Mouse (Mus musculus): Measurements from ENCODE around the gene Camk1d. TPM values are rescaled to one million over a fixed set of nuclear protein-coding genes. Genes with fewer than 3 reads are reported as not detected.

Camk1d gene
- total RNA-seq, 2 experiments from 2014 or later, result 4.3 to 7.5 TPM

- intact Hi-C loops (cut with DNase I), result no loop called here
These were observed 200.7 kb downstream of the Camk1d start for GRCm38 (mm10) chr2:5513621-5514020.

GRCm38 (mm10) chr2:5510042-5510441, 204.3 kb downstream of the Camk1d start:
- intact Hi-C loops (cut with DNase I), result no loop called here
- DNase-seq, result no peak

More at GRCm38 (mm10) chr2:5513621-5514020, 200.7 kb downstream of the Camk1d start:
- DNase-seq, result no peak

GRCm38 (mm10) chr2:5499620-5500019, 214.7 kb downstream of the Camk1d start:
- intact Hi-C loops (cut with DNase I), result loop anchor here (5.0 kb wide), 1 partner anchor 37 kb away; no protein-coding TSS in a partner anchor
- DNase-seq, result peak; percentile 24 to 29

DNA sequence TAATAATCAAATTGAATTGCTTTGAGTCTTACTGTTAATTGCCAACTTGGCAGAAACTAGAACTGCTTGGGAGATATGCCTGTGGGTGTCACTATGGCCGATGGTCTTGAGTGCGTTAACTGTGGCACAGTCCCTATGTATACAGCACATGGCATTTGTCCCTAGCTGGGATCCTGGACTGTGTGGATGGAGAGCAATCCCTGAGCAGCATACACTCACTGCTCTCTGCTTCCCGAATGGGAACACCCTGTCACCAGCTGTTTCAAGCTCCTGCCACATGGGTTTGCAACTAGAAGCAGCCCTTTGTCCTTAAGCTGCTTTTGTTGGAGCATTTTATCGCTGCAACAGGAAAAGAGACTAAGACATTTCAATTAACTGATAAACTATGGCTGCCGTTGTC, 224.4 kb downstream of the Camk1d start:
- peak; percentile 3 to 19 for DNase-seq

GRCm38 (mm10) chr2:5487344-5487743, 227.0 kb downstream of the Camk1d start:
- intact Hi-C loops (cut with DNase I), result no loop called here
- DNase-seq, result no peak

More for the DNA sequence above, 224.4 kb downstream of the Camk1d start:
- intact Hi-C loops (cut with DNase I), result no loop called here

- intact Hi-C loops (cut with DNase I), result no loop called here
- no peak for DNase-seq
These were observed 227.7 kb downstream of the Camk1d start for GRCm38 (mm10) chr2:5486663-5487062.

DNA sequence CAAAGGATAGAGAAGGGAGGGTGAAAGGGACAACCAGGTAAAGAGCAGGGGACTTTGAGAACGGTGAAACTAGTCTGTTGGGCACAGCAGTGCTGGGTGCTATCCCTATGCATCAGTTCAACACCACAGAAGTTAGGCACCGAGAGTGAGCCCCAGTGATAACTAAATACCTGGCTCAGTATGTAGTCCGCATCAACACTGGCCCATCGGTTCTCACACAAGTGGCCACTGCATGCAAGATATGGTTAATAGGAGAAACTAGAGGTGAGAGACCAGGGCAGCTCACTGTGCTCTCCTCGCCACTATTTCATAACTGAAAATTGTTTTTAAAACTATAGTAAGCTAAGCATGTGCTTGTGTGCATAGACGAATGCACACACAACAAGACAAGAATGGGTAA, 228.5 kb downstream of the Camk1d start:
- DNase-seq, result no peak
- intact Hi-C loops (cut with DNase I), result no loop called here

DNA sequence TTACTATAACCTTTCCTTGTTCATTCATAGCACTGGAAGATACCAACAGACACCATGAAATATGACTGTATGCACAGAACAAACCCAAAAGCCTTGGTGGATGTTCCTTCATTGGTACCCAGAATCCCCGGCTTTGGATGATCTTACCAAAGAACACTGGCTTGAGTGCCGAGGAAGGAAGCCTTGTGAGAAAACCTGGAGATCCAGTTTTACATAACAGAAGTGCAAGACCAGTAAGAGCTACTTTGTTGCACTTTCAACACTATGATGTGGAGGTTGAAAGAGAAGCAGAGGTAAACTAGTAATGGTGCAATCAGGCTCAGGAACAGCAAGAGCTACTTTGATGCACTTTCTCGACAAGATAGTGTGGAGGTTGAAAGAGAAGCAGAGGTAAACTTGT, 234.4 kb downstream of the Camk1d start:
- DNase-seq, result no peak
- intact Hi-C loops (cut with DNase I), result no loop called here

GRCm38 (mm10) chr2:5478709-5479108, 235.6 kb downstream of the Camk1d start:
- intact Hi-C loops (cut with DNase I), result no loop called here
- no peak for DNase-seq

GRCm38 (mm10) chr2:5478256-5478655, 236.1 kb downstream of the Camk1d start:
- no peak for DNase-seq
- intact Hi-C loops (cut with DNase I), result no loop called here

- intact Hi-C loops (cut with DNase I), result no loop called here
- DNase-seq, result no peak
These were observed 236.8 kb downstream of the Camk1d start for GRCm38 (mm10) chr2:5477525-5477924.

- no peak for DNase-seq
- intact Hi-C loops (cut with DNase I), result no loop called here
These were observed 244.9 kb downstream of the Camk1d start for GRCm38 (mm10) chr2:5469366-5469941.

DNA sequence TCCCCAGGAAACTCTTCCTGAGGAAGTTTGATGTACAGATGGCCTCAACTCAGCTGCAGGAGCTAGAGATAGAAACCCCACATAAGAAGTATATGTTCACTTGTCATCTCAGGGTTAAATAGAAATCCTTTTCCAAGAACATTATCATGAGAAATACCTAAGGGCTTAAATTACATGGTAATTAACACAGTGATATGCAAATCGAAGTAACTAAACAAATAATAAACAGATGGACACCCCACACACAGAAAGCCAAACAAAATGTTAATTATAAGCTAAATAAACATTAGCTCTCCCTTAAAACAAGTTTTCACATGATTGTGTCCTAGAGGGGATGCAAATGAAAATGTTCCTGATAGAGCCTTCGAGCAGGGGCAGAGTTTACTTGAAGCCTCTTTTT, 246.8 kb downstream of the Camk1d start:
- intact Hi-C loops (cut with DNase I), result no loop called here

GRCm38 (mm10) chr2:5458671-5459235, 255.6 kb downstream of the Camk1d start:
- no peak for DNase-seq
- intact Hi-C loops (cut with DNase I), result loop anchor here (10.0 kb wide), 1 partner anchor 256 kb away; the partner anchor contains the start of gene Camk1d

More for the DNA sequence above, 246.8 kb downstream of the Camk1d start:
- no peak for DNase-seq

DNA sequence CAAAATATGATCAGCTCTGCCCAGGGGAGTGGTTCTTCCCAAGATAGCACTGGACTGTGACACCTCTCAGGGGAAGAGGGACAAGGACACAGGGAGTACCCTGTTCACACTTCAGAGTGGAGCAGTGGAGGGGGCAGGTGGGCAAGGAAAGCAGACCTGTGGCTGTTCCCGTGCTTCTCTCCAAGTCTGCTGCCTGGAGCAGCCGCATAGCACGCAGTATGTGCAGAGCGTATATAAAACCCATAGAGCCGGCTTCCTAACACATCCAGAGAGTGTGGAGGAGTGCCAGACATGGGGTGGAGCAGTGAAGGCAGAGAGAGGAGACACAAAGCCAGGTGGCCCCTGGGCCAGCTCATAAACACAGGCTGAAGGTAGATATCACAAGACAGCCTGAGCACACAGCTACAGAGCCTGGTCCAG, 256.2 kb downstream of the Camk1d start:
- peak; percentile 52 to 62 for DNase-seq
- intact Hi-C loops (cut with DNase I), result loop anchor here (10.0 kb wide), 1 partner anchor 257 kb away; the partner anchor contains the start of gene Camk1d

- peak; percentile 58 to 76 for DNase-seq
- intact Hi-C loops (cut with DNase I), result loop anchor here (10.0 kb wide), 1 partner anchor 259 kb away; the partner anchor contains the start of gene Camk1d
These were observed 258.2 kb downstream of the Camk1d start for GRCm38 (mm10) chr2:5456108-5456507.

DNA sequence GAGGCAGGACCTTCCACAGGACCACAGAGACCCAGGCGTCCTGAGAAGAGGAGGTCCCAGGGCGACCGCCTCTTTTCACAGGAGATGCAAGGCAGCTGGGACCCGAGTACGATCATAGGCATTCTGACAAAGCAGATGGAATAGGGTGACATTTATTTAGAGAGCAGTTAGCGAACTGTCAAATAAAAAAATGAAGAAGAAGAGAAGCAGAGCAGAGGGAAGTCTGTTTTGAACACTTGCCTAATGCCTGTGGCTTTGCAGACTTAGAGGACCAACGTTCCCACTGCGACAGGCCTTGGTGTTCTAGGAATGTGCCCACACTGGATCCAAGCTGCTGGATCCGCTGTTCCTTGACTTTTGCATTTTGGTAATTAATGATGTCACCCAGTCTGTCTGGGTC, 259.5 kb downstream of the Camk1d start:
- intact Hi-C loops (cut with DNase I), result loop anchor here (10.0 kb wide), 1 partner anchor 260 kb away; the partner anchor contains the start of gene Camk1d
- peak in 1 of 2 experiments; percentile 11 for DNase-seq

DNA sequence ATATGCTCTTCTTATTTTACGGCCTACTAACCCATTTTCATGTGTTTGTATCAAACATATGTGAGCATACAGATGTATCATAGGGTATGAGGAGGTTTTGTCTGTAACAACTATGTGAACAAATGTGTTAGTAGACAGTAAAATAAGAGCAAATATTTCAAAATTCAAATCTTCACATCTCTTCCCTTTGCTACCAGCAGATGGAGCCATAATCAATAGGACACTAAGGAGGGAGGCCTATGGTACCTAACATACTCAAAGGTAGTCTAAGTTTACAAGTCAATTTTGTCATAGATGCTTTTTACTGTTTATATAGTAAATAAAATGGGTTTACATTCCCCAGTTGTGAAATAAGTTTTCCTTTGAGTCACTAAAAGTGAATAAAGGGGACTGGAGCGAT, 262.7 kb downstream of the Camk1d start:
- intact Hi-C loops (cut with DNase I), result loop anchor here (1.0 to 10.0 kb wide), 2 partner anchors 263 to 319 kb away; partner anchors contain the start of gene Camk1d
- peak; percentile 35 to 63 for DNase-seq

DNA sequence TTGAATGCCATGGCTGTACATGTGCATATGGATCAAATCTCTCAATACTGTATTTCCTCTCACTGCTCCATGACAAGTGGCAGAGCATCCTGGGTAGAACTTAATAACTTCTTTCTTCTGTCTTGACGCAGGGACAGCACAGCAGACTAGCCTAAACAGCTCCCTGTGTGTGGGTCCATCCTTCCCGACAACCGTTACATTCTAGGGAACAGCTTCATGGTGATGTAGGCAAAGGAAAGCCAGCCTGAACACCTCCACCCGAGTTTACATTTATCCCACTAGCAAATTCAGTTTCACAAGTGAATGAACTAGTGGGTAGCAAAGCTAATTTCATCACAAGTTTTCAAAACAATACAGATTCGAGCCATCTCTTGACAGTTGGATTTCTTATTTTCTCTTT, 269.0 kb downstream of the Camk1d start:
- DNase-seq, result no peak
- intact Hi-C loops (cut with DNase I), result no loop called here

DNA sequence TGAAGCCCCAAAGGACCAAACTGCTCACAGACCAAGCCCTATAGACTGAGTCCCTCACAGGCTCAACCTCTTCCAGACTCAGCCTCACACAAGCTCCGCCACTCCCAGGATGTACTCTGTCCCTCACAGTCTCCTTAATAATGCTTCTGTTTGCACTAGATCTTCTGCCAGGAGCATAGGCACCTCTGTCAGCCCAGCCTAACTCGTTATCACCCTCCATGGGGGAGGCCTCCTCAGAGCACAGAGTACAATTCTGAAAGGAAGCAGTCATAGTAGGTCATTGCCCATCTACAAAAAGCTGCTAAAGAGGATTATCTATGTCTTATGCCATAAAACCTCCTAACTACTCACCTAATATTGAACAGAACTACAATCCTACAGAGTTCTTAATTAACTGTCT, 276.6 kb downstream of the Camk1d start:
- DNase-seq, result no peak
- intact Hi-C loops (cut with DNase I), result no loop called here

- no peak for DNase-seq
- intact Hi-C loops (cut with DNase I), result no loop called here
These were observed 278.6 kb downstream of the Camk1d start for GRCm38 (mm10) chr2:5435587-5436253.

GRCm38 (mm10) chr2:5431309-5431708, 283.0 kb downstream of the Camk1d start:
- intact Hi-C loops (cut with DNase I), result no loop called here
- DNase-seq, result no peak
